Mouse (Mus musculus): ENCODE measurements around the gene Ttll3. TPM values are rescaled to one million over a fixed set of nuclear protein-coding genes. Genes with fewer than 3 reads are reported as not detected.

Ttll3 gene
- polyA plus RNA-seq, 1 experiment from 2014 or later: 0.98 TPM

GRCm38 (mm10) chr6:113438721-113439430 lies 49.8 kb downstream of the Ttll3 start:
- H3K27me3 ChIP-seq: no peaks in the 10 kb centered on the region
- no peak overlapping the region for H3K9ac ChIP-seq
- WGBS (ENCODE audit: insufficient replicate concordance): 41% methylated on average over 12 of the region's 12 CpGs
- no peak overlapping the region for H3K27ac ChIP-seq (replicated peaks)
- peaks cover 24% of the 10 kb centered on the region for H3K4me1 ChIP-seq (replicated peaks)
- no peaks in the 10 kb centered on the region for H3K9me3 ChIP-seq (replicated peaks)
- H3K4me3 ChIP-seq (replicated peaks): no peak overlapping the region
- H3K36me3 ChIP-seq (replicated peaks): no peaks in the 10 kb centered on the region
- no peak for ATAC-seq (ENCODE audit: insufficient read depth)
- no peak overlapping the region for H3K4me2 ChIP-seq

GRCm38 (mm10) chr6:113440686-113441085 lies 51.6 kb downstream of the Ttll3 start:
- no peak overlapping the region for H3K27ac ChIP-seq (replicated peaks)

GRCm38 (mm10) chr6:113441147-113441680 lies 52.2 kb downstream of the Ttll3 start:
- H3K27me3 ChIP-seq: no peaks in the 10 kb centered on the region
- H3K4me3 ChIP-seq (replicated peaks): no peak overlapping the region
- H3K36me3 ChIP-seq (replicated peaks): no peaks in the 10 kb centered on the region
- no peak overlapping the region for H3K4me2 ChIP-seq
- H3K4me1 ChIP-seq (replicated peaks): peaks cover 27% of the 10 kb centered on the region
- no peaks in the 10 kb centered on the region for H3K9me3 ChIP-seq (replicated peaks)
- no peak overlapping the region for H3K27ac ChIP-seq (replicated peaks)
- no peak overlapping the region for H3K9ac ChIP-seq
- 47% methylated on average over 7 of the region's 7 CpGs for WGBS (ENCODE audit: insufficient replicate concordance)
- ATAC-seq (ENCODE audit: insufficient read depth): no peak

More at GRCm38 (mm10) chr6:113440686-113441085, 51.6 kb downstream of the Ttll3 start:
- ATAC-seq (ENCODE audit: insufficient read depth): no peak
- no peaks in the 10 kb centered on the region for H3K9me3 ChIP-seq (replicated peaks)
- no peak overlapping the region for H3K4me3 ChIP-seq (replicated peaks)
- no peaks in the 10 kb centered on the region for H3K27me3 ChIP-seq
- no peak overlapping the region for H3K9ac ChIP-seq
- no peak overlapping the region for H3K4me2 ChIP-seq
- no peaks in the 10 kb centered on the region for H3K36me3 ChIP-seq (replicated peaks)
- H3K4me1 ChIP-seq (replicated peaks): peaks cover 27% of the 10 kb centered on the region
- WGBS (ENCODE audit: insufficient replicate concordance): 70% methylated on average over 3 of the region's 3 CpGs

- Histone ChIP-seq H3K36me3 (replicated peaks) (peaks cover 4% of the 10 kb centered on the region), H3K4me1 (replicated peaks) (peaks cover 27% of the 10 kb centered on the region), H3K9me3 (replicated peaks) (no peaks in the 10 kb centered on the region), H3K4me2 (peak overlapping the region; percentile 91), H3K27me3 (no peaks in the 10 kb centered on the region), H3K4me3 (replicated peaks) (peak overlapping the region; percentile 82), H3K27ac (replicated peaks) (peak overlapping the region; percentile 7; the same call in 1 of the 2 replicates), H3K9ac (peak overlapping the region; percentile 81)
- 34% methylated on average over 9 of the region's 9 CpGs for WGBS (ENCODE audit: insufficient replicate concordance)
- ATAC-seq (ENCODE audit: insufficient read depth): no peak; the same call in 1 of the 2 replicates
These were observed 53.0 kb downstream of the Ttll3 start for GRCm38 (mm10) chr6:113442087-113442441.

GRCm38 (mm10) chr6:113442442-113443090 lies 53.5 kb downstream of the Ttll3 start, which contains the start of gene Jagn1:
TSS of gene Jagn1 (plus strand) at chr6:113442569.
- H3K4me1 ChIP-seq (replicated peaks): peaks cover 27% of the 10 kb centered on the region
- H3K4me3 ChIP-seq (replicated peaks): peak within 1 kb of the TSS; percentile 82
- peak within 1 kb of the TSS; percentile 81 for H3K9ac ChIP-seq
- under 1% methylated on average over 45 of the region's 45 CpGs for WGBS (ENCODE audit: insufficient replicate concordance)
- peaks cover 9% of the 10 kb centered on the region for H3K36me3 ChIP-seq (replicated peaks)
- peak; percentile 84 for ATAC-seq (ENCODE audit: insufficient read depth)
- peak within 1 kb of the TSS; percentile 48 for H3K27ac ChIP-seq (replicated peaks)
- no peaks in the 10 kb centered on the region for H3K27me3 ChIP-seq
- no peaks in the 10 kb centered on the region for H3K9me3 ChIP-seq (replicated peaks)
- peak within 1 kb of the TSS; percentile 91 for H3K4me2 ChIP-seq

- 36% methylated on average over 12 of the region's 12 CpGs for WGBS (ENCODE audit: insufficient replicate concordance)
- Histone ChIP-seq H3K9me3 (replicated peaks) (no peaks in the 10 kb centered on the region), H3K27me3 (no peaks in the 10 kb centered on the region), H3K36me3 (replicated peaks) (peaks cover 14% of the 10 kb centered on the region), H3K4me3 (replicated peaks) (peak overlapping the region; percentile 82), H3K4me1 (replicated peaks) (peaks cover 27% of the 10 kb centered on the region), H3K4me2 (peak overlapping the region; percentile 91), H3K27ac (replicated peaks) (peak overlapping the region; percentile 48; the same call in 1 of the 2 replicates), H3K9ac (peak overlapping the region; percentile 81)
- ATAC-seq (ENCODE audit: insufficient read depth): no peak
These were observed 54.0 kb downstream of the Ttll3 start for GRCm38 (mm10) chr6:113443091-113443490.

- WGBS (ENCODE audit: insufficient replicate concordance): 75% methylated on average over 7 of the region's 8 CpGs
- Histone ChIP-seq H3K4me2 (no peak overlapping the region), H3K4me3 (replicated peaks) (no peak overlapping the region), H3K9me3 (replicated peaks) (no peaks in the 10 kb centered on the region), H3K4me1 (replicated peaks) (peaks cover 27% of the 10 kb centered on the region), H3K9ac (no peak overlapping the region), H3K36me3 (replicated peaks) (peaks cover 19% of the 10 kb centered on the region), H3K27me3 (no peaks in the 10 kb centered on the region), H3K27ac (replicated peaks) (no peak overlapping the region)
- ATAC-seq (ENCODE audit: insufficient read depth): no peak
These were observed 55.3 kb downstream of the Ttll3 start for GRCm38 (mm10) chr6:113444207-113444965.

GRCm38 (mm10) chr6:113447639-113448038 lies 58.6 kb downstream of the Ttll3 start:
- no peak overlapping the region for H3K27ac ChIP-seq (replicated peaks)
- WGBS (ENCODE audit: insufficient replicate concordance): 79% methylated on average over 4 of the region's 4 CpGs
- H3K9me3 ChIP-seq (replicated peaks): no peaks in the 10 kb centered on the region
- H3K27me3 ChIP-seq: no peaks in the 10 kb centered on the region
- no peak for ATAC-seq (ENCODE audit: insufficient read depth)
- no peak overlapping the region for H3K4me3 ChIP-seq (replicated peaks)
- H3K9ac ChIP-seq: no peak overlapping the region
- H3K4me1 ChIP-seq (replicated peaks): peaks cover 14% of the 10 kb centered on the region
- no peak overlapping the region for H3K4me2 ChIP-seq
- H3K36me3 ChIP-seq (replicated peaks): peaks cover 19% of the 10 kb centered on the region

- Histone ChIP-seq H3K4me3 (replicated peaks) (no peak overlapping the region), H3K36me3 (replicated peaks) (peaks cover 16% of the 10 kb centered on the region), H3K9me3 (replicated peaks) (no peaks in the 10 kb centered on the region), H3K4me1 (replicated peaks) (no peaks in the 10 kb centered on the region), H3K4me2 (no peak overlapping the region), H3K27ac (replicated peaks) (no peak overlapping the region), H3K9ac (no peak overlapping the region), H3K27me3 (no peaks in the 10 kb centered on the region)
- ATAC-seq (ENCODE audit: insufficient read depth): no peak
- 68% methylated on average over 2 of the region's 2 CpGs for WGBS (ENCODE audit: insufficient replicate concordance)
These were observed 62.8 kb downstream of the Ttll3 start for GRCm38 (mm10) chr6:113451839-113452238.

- Histone ChIP-seq H3K9me3 (replicated peaks) (no peaks in the 10 kb centered on the region), H3K4me1 (replicated peaks) (no peaks in the 10 kb centered on the region), H3K27ac (replicated peaks) (no peak overlapping the region), H3K9ac (no peak overlapping the region), H3K27me3 (peaks cover 6% of the 10 kb centered on the region; the same call in 1 of the 2 replicates), H3K4me3 (replicated peaks) (no peak overlapping the region), H3K4me2 (no peak overlapping the region), H3K36me3 (replicated peaks) (no peaks in the 10 kb centered on the region)
- ATAC-seq (ENCODE audit: insufficient read depth): no peak
- 28% methylated on average over 5 of the region's 5 CpGs for WGBS (ENCODE audit: insufficient replicate concordance)
These were observed 65.9 kb downstream of the Ttll3 start for GRCm38 (mm10) chr6:113455007-113455406.

Measured in liver, embryonic 15.5 days (tissue).